Mouse (Mus musculus): Measurements from ENCODE around the gene Pnliprp1.

The Pnliprp1 gene

GRCm38 (mm10) chr19:58776461-58776860 is 47.8 kb downstream of the Pnliprp1 start:
- no peak for DNase-seq (ENCODE audit: low read depth, low spot score)

DNA sequence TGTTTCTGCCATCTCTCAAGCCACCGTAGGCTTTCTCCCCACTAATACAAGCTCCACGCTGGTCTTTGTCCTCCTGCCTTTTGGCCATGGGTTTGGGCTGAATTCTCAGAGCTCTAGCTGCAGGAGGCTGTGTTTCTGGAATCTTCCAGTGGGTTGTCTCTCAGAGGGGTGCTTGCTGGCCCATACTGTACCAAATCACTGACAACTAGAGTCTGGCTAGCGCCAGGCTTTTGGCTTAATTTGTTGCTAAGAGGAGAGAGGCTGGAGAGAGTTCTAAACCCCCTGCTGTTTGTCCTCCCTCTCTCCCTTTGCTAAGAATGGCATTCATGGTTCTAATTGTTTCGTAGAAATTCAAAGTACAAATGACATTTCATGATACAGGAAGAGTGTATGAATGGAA is 52.9 kb downstream of the Pnliprp1 start:
- no peak for DNase-seq (ENCODE audit: low read depth, low spot score)

DNA sequence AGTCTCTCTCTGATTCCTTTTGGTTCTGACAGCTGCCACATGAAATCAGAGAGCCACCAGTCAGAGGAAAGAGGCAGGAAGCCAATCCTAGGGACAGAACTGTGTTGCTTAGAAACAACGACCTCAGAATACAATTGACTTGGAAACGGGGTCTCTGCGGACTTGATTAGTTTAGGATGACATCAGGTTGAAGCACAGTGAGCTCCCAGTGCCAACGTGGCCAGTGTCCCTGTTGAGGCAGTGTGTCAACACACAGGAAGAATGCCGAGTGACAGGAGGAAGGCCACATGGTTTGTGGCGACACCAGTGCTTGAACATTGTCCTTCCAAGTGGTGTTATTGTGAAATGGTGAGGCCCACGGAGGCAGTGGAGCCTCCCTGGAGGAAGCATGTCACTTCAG is 55.3 kb downstream of the Pnliprp1 start:
- DNase-seq (ENCODE audit: low read depth, low spot score): no peak

GRCm38 (mm10) chr19:58789194-58789593 is 60.5 kb downstream of the Pnliprp1 start:
- no peak for DNase-seq (ENCODE audit: low read depth, low spot score)
